Mouse (Mus musculus): Measurements from ENCODE around the gene Olfr311.

Gene Olfr311

GRCm38 (mm10) chr11:58870961-58871360 is 31.9 kb downstream of the Olfr311 start:
- DNase-seq (ENCODE audit: low spot score in 2 of 2): no peak

- DNase-seq (ENCODE audit: low spot score in 2 of 2): peak in 1 of 2 experiments; percentile 53
These were observed 44.7 kb downstream of the Olfr311 start for GRCm38 (mm10) chr11:58883756-58884155.

GRCm38 (mm10) chr11:58890511-58890910 is 51.5 kb downstream of the Olfr311 start:
- no peak for DNase-seq (ENCODE audit: low spot score in 2 of 2)
